Mouse (Mus musculus) heart, adult 2 months (tissue): ENCODE measurements around the gene Grhl1. TPM values are rescaled to one million over a fixed set of nuclear protein-coding genes. Genes with fewer than 3 reads are reported as not detected.

Experiments
- DNase-seq, 2 experiments: peaks; one replicate each; pipeline ENCODE4 v3.0.0; 2021
- H3K27ac ChIP-seq: fragments of 200-600 bp; 2 replicates; pipeline ENCODE4 v1.8.1; 2022
- H3K27me3 ChIP-seq: fragments of 200-500 bp; 2 replicates; pipeline ENCODE4 v1.6.1; 2012; ENCODE audit warnings: mild to moderate bottlenecking, low read length, inconsistent platforms, mixed read lengths; ENCODE audit not compliant: control insufficient read depth, insufficient read depth
- H3K36me3 ChIP-seq: fragments of 200-500 bp; 2 replicates; pipeline ENCODE4 v1.6.1; 2012; ENCODE audit warnings: low read length, inconsistent platforms; ENCODE audit not compliant: control insufficient read depth, insufficient read depth
- H3K4me1 ChIP-seq: fragments of 200-500 bp; 2 replicates; pipeline ENCODE4 v1.6.1; 2011; ENCODE audit warnings: low read length; ENCODE audit not compliant: control insufficient read depth, insufficient read depth
- H3K4me3 ChIP-seq: fragments of 200-600 bp; 2 replicates; pipeline ENCODE4 v1.8.1; 2022
- H3K79me2 ChIP-seq: fragments of 200-500 bp; replicated peaks from 2 replicates; pipeline ENCODE4 v1.6.1; 2012; ENCODE audit warnings: mild to moderate bottlenecking, inconsistent platforms, low read length, moderate library complexity, mixed read lengths; ENCODE audit not compliant: control insufficient read depth, insufficient read depth
- H3K9ac ChIP-seq: fragments of 200-500 bp; 2 replicates; pipeline ENCODE4 v1.6.1; 2012; ENCODE audit warnings: low read depth, mild to moderate bottlenecking, control low read depth, inconsistent platforms, low read length, mixed read lengths
- CTCF ChIP-seq: fragments of 200-600 bp; IDR thresholded peaks from 2 replicates; pipeline ENCODE4 v1.8.1; 2022; ENCODE audit warnings: antibody characterized with exemption, mild to moderate bottlenecking, moderate library complexity
- EP300 ChIP-seq: fragments of 200-500 bp; IDR thresholded peaks from 2 replicates; pipeline ENCODE4 v1.6.1; 2011; ENCODE audit warnings: low read depth, low read length, control low read depth; ENCODE audit not compliant: insufficient read depth
- POLR2A ChIP-seq: fragments of 200-500 bp; IDR thresholded peaks from 2 replicates; pipeline ENCODE4 v1.6.1; 2011; ENCODE audit warnings: mild to moderate bottlenecking, low read depth, low read length, control low read depth; ENCODE audit not compliant: insufficient read depth
- WGBS: fragments of 180-500 bp; shearing (Covaris S2); methylation state at CpG from one replicate; pipeline ENCODE4 v1.1.7; 2018; 5-methylcytosine and 5-hydroxymethylcytosine counted together
- intact Hi-C: fragments of 180-260 bp; cut with DNase I; formaldehyde crosslinking; loops from one replicate; pipeline ENCODE4 v1.15.1; 2025
- polyA plus RNA-seq: library from polyadenylated mRNA; depleted of rRNA; stranded (reverse); fragments of >200 nt; gene quantifications from 2 replicates; pipeline ENCODE4 v1.2.3, GENCODE M21; 2012
- total RNA-seq, 2 experiments: library from RNA; stranded (reverse); gene quantifications; 2 replicates each; pipeline ENCODE4 v1.2.3; 2021

The Grhl1 gene
- total and polyA plus RNA-seq, 3 experiments, result 0.39 to 0.73 (median 0.43) TPM

GRCm38 (mm10) chr12:24651642-24652342, 79.7 kb downstream of the Grhl1 start:
- Histone ChIP-seq H3K79me2 (0 out of 2 replicates have a peak, but pooled peaks cover 2% of the 10 kb centered on the region), H3K4me3 (peak overlapping the region; percentile 97), H3K36me3 (peaks cover 28% of the 10 kb centered on the region), H3K4me1 (peaks cover 25% of the 10 kb centered on the region), H3K27ac (peak overlapping the region; percentile 100), H3K9ac (peak overlapping the region; percentile 82), H3K27me3 (no peaks in the 10 kb centered on the region)
- peak; percentile 97 to 98 for DNase-seq
- WGBS, result 3% methylated on average over 36 of the region's 36 CpGs
- TF ChIP-seq POLR2A (0 out of 2 replicates have a peak, but pooled peaks have one; percentile 51), CTCF (no peak)
- intact Hi-C loops, result loop anchor here (2.0 kb wide), 2 partner anchors 21 to 29 kb away; partner anchors contain the start of gene Cys1

GRCm38 (mm10) chr12:24654065-24654862, 82.2 kb downstream of the Grhl1 start:
- no peaks in the 10 kb centered on the region for H3K27me3 ChIP-seq
- peaks cover 4% of the 10 kb centered on the region for H3K79me2 ChIP-seq
- WGBS, result 54% methylated on average over 16 of the region's 16 CpGs
- peaks cover 27% of the 10 kb centered on the region for H3K4me1 ChIP-seq
- no peak overlapping the region for H3K9ac ChIP-seq
- no peak for DNase-seq
- peaks cover 49% of the 10 kb centered on the region for H3K36me3 ChIP-seq
- intact Hi-C loops, result loop anchor here (2.0 kb wide), 1 partner anchor 21 kb away; no protein-coding TSS in a partner anchor
- TF ChIP-seq EP300, result no peak
- no peak for TF ChIP-seq POLR2A
- no peak for TF ChIP-seq CTCF
- H3K4me3 ChIP-seq, result no peak overlapping the region
- no peak overlapping the region for H3K27ac ChIP-seq

- H3K4me3 ChIP-seq, result no peak overlapping the region
- no peak for DNase-seq
- no peaks in the 10 kb centered on the region for H3K27me3 ChIP-seq
- intact Hi-C loops, result no loop called here
- H3K27ac ChIP-seq, result no peak overlapping the region
- 52% methylated on average over 3 of the region's 3 CpGs for WGBS
- H3K4me1 ChIP-seq, result peaks cover 25% of the 10 kb centered on the region
- no peak overlapping the region for H3K9ac ChIP-seq
- H3K79me2 ChIP-seq, result peaks cover 6% of the 10 kb centered on the region
- TF ChIP-seq POLR2A (no peak), EP300 (no peak), CTCF (peak; percentile 42)
- peaks cover 53% of the 10 kb centered on the region for H3K36me3 ChIP-seq
These were observed 84.4 kb downstream of the Grhl1 start for GRCm38 (mm10) chr12:24656436-24656835.

GRCm38 (mm10) chr12:24658998-24659397, 86.9 kb downstream of the Grhl1 start:
- Histone ChIP-seq H3K27ac (no peak overlapping the region), H3K27me3 (no peaks in the 10 kb centered on the region), H3K9ac (no peak overlapping the region), H3K4me3 (no peak overlapping the region), H3K4me1 (peaks cover 14% of the 10 kb centered on the region), H3K36me3 (peaks cover 46% of the 10 kb centered on the region), H3K79me2 (peaks cover 6% of the 10 kb centered on the region)
- 62% methylated on average over 4 of the region's 4 CpGs for WGBS
- no peak for DNase-seq
- no peak for TF ChIP-seq POLR2A
- no peak for TF ChIP-seq CTCF
- TF ChIP-seq EP300, result no peak
- intact Hi-C loops, result no loop called here

GRCm38 (mm10) chr12:24659923-24660322, 87.8 kb downstream of the Grhl1 start:
- intact Hi-C loops, result no loop called here
- Histone ChIP-seq H3K27ac (no peak overlapping the region), H3K36me3 (peaks cover 38% of the 10 kb centered on the region)

More at GRCm38 (mm10) chr12:24659923-24660322, 87.8 kb downstream of the Grhl1 start:
- Histone ChIP-seq H3K4me3 (no peak overlapping the region), H3K4me1 (peaks cover 11% of the 10 kb centered on the region), H3K79me2 (peaks cover 6% of the 10 kb centered on the region), H3K27me3 (no peaks in the 10 kb centered on the region), H3K9ac (no peak overlapping the region)
- TF ChIP-seq POLR2A (no peak), EP300 (no peak), CTCF (no peak)
- DNase-seq, result no peak
- 88% methylated on average over 9 of the region's 9 CpGs for WGBS
